Mouse (Mus musculus): Measurements from ENCODE around the gene Lpar3. TPM values are rescaled to one million over a fixed set of nuclear protein-coding genes. Genes with fewer than 3 reads are reported as not detected.
"Not testable (repeated sequence)": the region's sequence is repeated elsewhere in the genome, so short reads cannot be mapped to it uniquely, and the experiment has no call there.

Gene Lpar3
- total RNA-seq, 1 experiment from 2014 or later = not detected

- no peak for ATAC-seq (replicated peaks; ENCODE audit: insufficient number of reproducible peaks, low FRiP score, low TSS enrichment, poor library complexity, severe bottlenecking)
Observed at GRCm38 (mm10) chr3:146205305-146205704, 15.5 kb upstream of the Lpar3 start.

- ATAC-seq (replicated peaks; ENCODE audit: insufficient number of reproducible peaks, low FRiP score, low TSS enrichment, poor library complexity, severe bottlenecking) = no peak
Observed at GRCm38 (mm10) chr3:146206635-146207034, 14.1 kb upstream of the Lpar3 start.

- ATAC-seq (replicated peaks; ENCODE audit: insufficient number of reproducible peaks, low FRiP score, low TSS enrichment, poor library complexity, severe bottlenecking) = no peak
Observed at GRCm38 (mm10) chr3:146207440-146207839, 13.3 kb upstream of the Lpar3 start.

- ATAC-seq (replicated peaks; ENCODE audit: insufficient number of reproducible peaks, low FRiP score, low TSS enrichment, poor library complexity, severe bottlenecking) = not testable (repeated sequence)
Observed at GRCm38 (mm10) chr3:146209759-146210158, 11.0 kb upstream of the Lpar3 start.

GRCm38 (mm10) chr3:146211141-146211747 is 9.5 kb upstream of the Lpar3 start:
- no peak for ATAC-seq (replicated peaks; ENCODE audit: insufficient number of reproducible peaks, low FRiP score, low TSS enrichment, poor library complexity, severe bottlenecking)

GRCm38 (mm10) chr3:146211964-146212363 is 8.8 kb upstream of the Lpar3 start:
- no peak for ATAC-seq (replicated peaks; ENCODE audit: insufficient number of reproducible peaks, low FRiP score, low TSS enrichment, poor library complexity, severe bottlenecking)

- ATAC-seq (replicated peaks; ENCODE audit: insufficient number of reproducible peaks, low FRiP score, low TSS enrichment, poor library complexity, severe bottlenecking) = no peak
Observed at GRCm38 (mm10) chr3:146213336-146213735, 7.4 kb upstream of the Lpar3 start.

GRCm38 (mm10) chr3:146216561-146216960 is 4.2 kb upstream of the Lpar3 start:
- ATAC-seq (replicated peaks; ENCODE audit: insufficient number of reproducible peaks, low FRiP score, low TSS enrichment, poor library complexity, severe bottlenecking) = no peak; the same call in 1 of the 2 replicates

- no peak for ATAC-seq (replicated peaks; ENCODE audit: insufficient number of reproducible peaks, low FRiP score, low TSS enrichment, poor library complexity, severe bottlenecking)
Observed at GRCm38 (mm10) chr3:146224271-146224670, 3.5 kb downstream of the Lpar3 start.

- no peak for ATAC-seq (replicated peaks; ENCODE audit: insufficient number of reproducible peaks, low FRiP score, low TSS enrichment, poor library complexity, severe bottlenecking)
Observed at GRCm38 (mm10) chr3:146225061-146225761, 4.4 kb downstream of the Lpar3 start.

GRCm38 (mm10) chr3:146227427-146227826 is 6.7 kb downstream of the Lpar3 start:
- ATAC-seq (replicated peaks; ENCODE audit: insufficient number of reproducible peaks, low FRiP score, low TSS enrichment, poor library complexity, severe bottlenecking) = no peak

- no peak for ATAC-seq (replicated peaks; ENCODE audit: insufficient number of reproducible peaks, low FRiP score, low TSS enrichment, poor library complexity, severe bottlenecking)
Observed at GRCm38 (mm10) chr3:146228559-146229310, 8.0 kb downstream of the Lpar3 start.

GRCm38 (mm10) chr3:146232708-146233107 is 11.9 kb downstream of the Lpar3 start:
- no peak for ATAC-seq (replicated peaks; ENCODE audit: insufficient number of reproducible peaks, low FRiP score, low TSS enrichment, poor library complexity, severe bottlenecking)

- no peak for ATAC-seq (replicated peaks; ENCODE audit: insufficient number of reproducible peaks, low FRiP score, low TSS enrichment, poor library complexity, severe bottlenecking)
Observed at GRCm38 (mm10) chr3:146233741-146234140, 13.0 kb downstream of the Lpar3 start.

GRCm38 (mm10) chr3:146234530-146234929 is 13.8 kb downstream of the Lpar3 start:
- 0 out of 2 replicates have a peak, but pooled peaks have one; percentile 13 for ATAC-seq (replicated peaks; ENCODE audit: insufficient number of reproducible peaks, low FRiP score, low TSS enrichment, poor library complexity, severe bottlenecking)

- ATAC-seq (replicated peaks; ENCODE audit: insufficient number of reproducible peaks, low FRiP score, low TSS enrichment, poor library complexity, severe bottlenecking) = no peak
Observed at GRCm38 (mm10) chr3:146236280-146236679, 15.5 kb downstream of the Lpar3 start.

GRCm38 (mm10) chr3:146237676-146238075 is 16.9 kb downstream of the Lpar3 start:
- no peak for ATAC-seq (replicated peaks; ENCODE audit: insufficient number of reproducible peaks, low FRiP score, low TSS enrichment, poor library complexity, severe bottlenecking)

GRCm38 (mm10) chr3:146244630-146245029 is 23.9 kb downstream of the Lpar3 start:
- no peak for ATAC-seq (replicated peaks; ENCODE audit: insufficient number of reproducible peaks, low FRiP score, low TSS enrichment, poor library complexity, severe bottlenecking)

GRCm38 (mm10) chr3:146246557-146246956 is 25.8 kb downstream of the Lpar3 start:
- ATAC-seq (replicated peaks; ENCODE audit: insufficient number of reproducible peaks, low FRiP score, low TSS enrichment, poor library complexity, severe bottlenecking) = no peak

GRCm38 (mm10) chr3:146246992-146247391 is 26.2 kb downstream of the Lpar3 start:
- no peak for ATAC-seq (replicated peaks; ENCODE audit: insufficient number of reproducible peaks, low FRiP score, low TSS enrichment, poor library complexity, severe bottlenecking)
